Mouse (Mus musculus): ENCODE data around the gene Polr2j.

DNA sequence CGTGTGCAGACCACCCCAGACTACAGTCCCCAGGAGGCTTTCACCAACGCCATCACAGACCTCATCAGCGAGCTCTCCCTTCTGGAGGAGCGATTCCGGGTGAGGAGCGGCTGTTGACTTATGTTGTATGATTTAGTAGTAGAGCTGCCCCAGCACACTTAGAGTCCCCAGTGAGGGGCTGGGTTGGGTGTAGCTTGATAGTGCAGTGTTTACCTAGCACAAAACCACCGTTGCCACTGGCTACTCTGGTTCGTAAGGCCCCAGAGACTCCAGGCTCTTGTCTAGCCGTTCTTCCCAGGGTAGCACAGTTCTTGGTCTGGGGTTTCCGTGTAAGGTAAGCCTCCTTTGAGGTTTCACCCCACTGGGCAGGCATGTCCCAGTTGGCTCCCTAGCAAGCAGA lies 5.7 kb downstream of the Polr2j start:
- TF ChIP-seq CTCF (IDR thresholded peaks at IDR 0.05; ENCODE audit: low read depth, low read length) (no peak), POLR2AphosphoS5 (IDR thresholded peaks at IDR 0.05; ENCODE audit: insufficient replicate concordance, low read depth, low read length) (no peak), GATA1 (IDR thresholded peaks at IDR 0.05; ENCODE audit: borderline replicate concordance, low read length) (no peak), TAL1 (conservative IDR thresholded peaks at IDR 0.05; ENCODE audit: low read depth, low read length) (no peak)
